Comparison of ENCODE assay signal across 9 mouse cellular contexts in the genomic region with DNA sequence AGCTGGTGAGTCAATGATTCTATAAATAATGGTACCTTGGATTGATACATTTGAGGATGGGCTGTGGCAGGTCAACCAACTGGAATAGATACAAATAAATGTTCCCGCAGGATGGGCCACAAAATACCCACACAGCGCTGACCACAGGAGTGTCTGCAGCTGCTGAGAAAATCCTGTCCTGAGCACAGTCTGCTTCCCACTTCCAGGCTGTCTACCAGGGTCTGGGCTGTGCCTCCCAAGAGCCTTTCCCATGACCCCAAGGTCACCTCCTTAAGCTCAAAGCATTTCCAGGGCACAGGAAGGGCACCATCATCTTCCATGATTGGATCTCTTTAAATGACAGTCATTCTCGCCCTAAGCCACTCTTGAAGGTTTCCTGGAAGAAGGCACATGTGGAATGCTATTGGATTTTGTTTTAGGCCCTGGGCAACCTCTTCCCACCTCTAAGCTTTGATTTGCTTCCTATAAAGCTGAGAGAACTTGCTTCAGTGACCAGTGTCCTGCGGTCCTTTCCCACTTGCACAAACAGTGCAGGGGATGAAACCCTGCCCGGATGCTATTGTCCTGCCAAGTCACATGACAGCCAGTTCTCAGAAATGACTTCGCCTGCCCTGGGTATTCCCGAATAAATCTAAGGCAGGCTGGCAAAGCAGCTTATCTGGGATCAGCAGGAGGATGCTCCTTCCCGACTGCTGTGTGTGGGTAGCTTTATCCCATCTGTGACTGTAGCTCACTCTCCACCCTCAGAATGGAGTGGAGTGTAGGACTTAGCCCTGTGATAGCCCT. TPM values are rescaled to one million over a fixed set of nuclear protein-coding genes. Genes with fewer than 3 reads are reported as not detected.
DNase-seq lines count a peak whose midpoint lies in the region; ATAC-seq lines count a peak whose summit lies in the region.
"Had no signal": no experiment of that assay in that cellular context is flagged by ENCODE, and none has a peak within 500 bp of the region (broad histone marks: within the 10 kb centered on the region; RNA-seq: fewer than 3 reads in every experiment).

No protein-coding gene starts in this region.

- peak; percentile 61 for DNase-seq in heart, adult 18-20 months
- peak; percentile 45 to 55 for DNase-seq in adrenal gland, postnatal 36 days
- DNase-seq in gastrocnemius, postnatal 10 days, result peak; percentile 19
- peak; percentile 26 for DNase-seq in lung, postnatal 14 days
- DNase-seq in c-Kit-positive CD71-positive TER-119-positive erythroid progenitor cells, embryonic 14.5 days (ENCODE audit: low spot score), result no peak
- DNase-seq in layer of hippocampus, postnatal 36 days, result no peak

- no peaks in the 10 kb centered on the region for H3K9me3 ChIP-seq in heart, embryonic 12.5 days (replicated peaks)

- no peak overlapping the region for H3K27ac ChIP-seq in heart, embryonic 12.5 days (ENCODE audit: poor library complexity, severe bottlenecking)

- H3K36me3 ChIP-seq in heart, embryonic 12.5 days, result no peaks in the 10 kb centered on the region

- H3K27me3 ChIP-seq in heart, embryonic 12.5 days (replicated peaks), result no peaks in the 10 kb centered on the region

- no peak overlapping the region for H3K9ac ChIP-seq in heart, embryonic 12.5 days

- H3K4me2 ChIP-seq in heart, embryonic 12.5 days, result no peak overlapping the region

- H3K4me1 ChIP-seq in heart, embryonic 12.5 days (replicated peaks), result no peaks in the 10 kb centered on the region

- WGBS in heart, embryonic 12.5 days, result 51% methylated on average over 8 of the region's 8 CpGs

- no peak for ATAC-seq in heart, embryonic 12.5 days (ENCODE audit: insufficient number of reproducible peaks, low FRiP score)
- ATAC-seq in megakaryocyte-erythroid progenitor cell, adult 5-6 weeks (replicated peaks; ENCODE audit: low FRiP score, low TSS enrichment, poor library complexity, severe bottlenecking), result no peak

- H3K4me3 ChIP-seq in heart, embryonic 12.5 days, result no peak overlapping the region

RNA-seq across cellular contexts. Expression of a gene that starts 38.4 kb away (rescaled TPM):
- under 1 TPM; 0.27 to 0.44 TPM for total RNA-seq in heart, adult 18-20 months (2021)
- 0.42 and 0.48 TPM in 2 replicates for polyA plus RNA-seq in heart, embryonic 12.5 days (2016; fragmentation: Nextera tagmentation; extraction: Ambion mirVana)
- total RNA-seq in adrenal gland, postnatal 36 days (2021), result 10 to 100 TPM; 13.7 to 16.7 TPM
- total RNA-seq in gastrocnemius, postnatal 10 days (2021), result 1 to 10 TPM; 4.5 to 5.4 TPM
- total RNA-seq in layer of hippocampus, postnatal 36 days (2021), result 10 to 100 TPM; 39.8 to 46.7 TPM
- total RNA-seq in megakaryocyte-erythroid progenitor cell, adult 5-6 weeks (2014; fragmentation: Nextera tagmentation), result not detected in 2 replicates
- total RNA-seq in megakaryocyte-erythroid progenitor cell, adult 5-6 weeks (2017), result not detected in 2 replicates
- total RNA-seq: common myeloid progenitor, adult 5-6 weeks had no signal

Comparison
In these comparisons a context has a peak if more than half of its experiments do, and no peak if none do; other contexts are left out.
1. DNase-seq: peak in heart, adult 18-20 months (2 of 2), adrenal gland, postnatal 36 days (2 of 2), gastrocnemius, postnatal 10 days (single experiment) and lung, postnatal 14 days (single experiment); none in c-Kit-positive CD71-positive TER-119-positive erythroid progenitor cells, embryonic 14.5 days (single experiment) and layer of hippocampus, postnatal 36 days (0 of 2).